Mouse (Mus musculus) heart, postnatal 10 days (tissue): ENCODE measurements around the gene Ptprm. TPM values are rescaled to one million over a fixed set of nuclear protein-coding genes. Genes with fewer than 3 reads are reported as not detected.
A peak's percentile ranks its signal among the peaks of the same experiment; 100 is the strongest.

ENCODE experiments used
- DNase-seq, 2 experiments: peaks; one replicate each; pipeline ENCODE4 v3.0.0; 2021
- intact Hi-C: fragments of 180-260 bp; cut with DNase I; formaldehyde crosslinking; loops from one replicate; pipeline ENCODE4 v1.15.1; 2025
- total RNA-seq, 2 experiments: library from RNA; stranded (reverse); gene quantifications; 2 replicates each; pipeline ENCODE4 v1.2.3; 2021

The Ptprm gene
- total RNA-seq, 2 experiments from 2014 or later = 132 to 133 TPM

DNA sequence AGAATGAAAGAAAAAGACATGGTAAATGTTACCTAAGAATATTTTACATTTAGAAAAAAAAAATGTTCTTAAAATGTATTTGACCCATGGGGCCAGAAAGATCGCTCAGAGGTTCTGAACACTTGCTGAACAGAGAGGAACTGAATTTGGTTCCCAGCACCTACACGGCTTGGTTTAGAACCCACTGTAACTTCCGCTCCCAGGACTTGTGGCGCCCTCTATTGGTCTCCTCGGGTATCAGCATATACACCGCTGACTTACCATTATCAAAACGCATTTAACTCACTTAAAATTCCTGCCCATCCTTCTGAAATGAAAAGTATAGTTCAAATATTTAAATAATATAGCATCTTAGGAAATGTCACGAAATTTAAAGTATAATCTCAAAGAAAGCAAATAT, 4.7 kb downstream of the Ptprm start:
- intact Hi-C loops = no loop called here
- no peak for DNase-seq

DNA sequence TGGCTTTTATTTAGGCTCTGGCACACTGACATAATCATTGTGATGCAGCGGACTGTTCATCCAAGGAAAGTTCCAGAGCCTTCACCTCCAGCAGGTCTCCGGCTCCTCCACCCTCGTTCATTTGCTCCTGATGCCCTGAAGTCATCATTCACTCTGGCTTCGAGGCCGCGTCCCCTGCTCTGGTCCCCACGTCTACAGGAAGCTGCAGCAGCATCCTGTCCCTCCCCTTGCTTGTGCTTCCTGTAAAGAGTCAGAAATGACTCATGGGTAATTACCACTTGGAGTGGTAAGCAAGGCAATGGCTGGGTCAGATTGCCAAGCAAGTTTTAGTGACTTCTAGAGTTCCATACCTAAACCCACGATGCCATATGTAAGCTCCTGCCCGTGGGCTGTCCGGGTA, 7.3 kb downstream of the Ptprm start:
- intact Hi-C loops = no loop called here
- peak in 1 of 2 experiments; percentile 38 for DNase-seq

DNA sequence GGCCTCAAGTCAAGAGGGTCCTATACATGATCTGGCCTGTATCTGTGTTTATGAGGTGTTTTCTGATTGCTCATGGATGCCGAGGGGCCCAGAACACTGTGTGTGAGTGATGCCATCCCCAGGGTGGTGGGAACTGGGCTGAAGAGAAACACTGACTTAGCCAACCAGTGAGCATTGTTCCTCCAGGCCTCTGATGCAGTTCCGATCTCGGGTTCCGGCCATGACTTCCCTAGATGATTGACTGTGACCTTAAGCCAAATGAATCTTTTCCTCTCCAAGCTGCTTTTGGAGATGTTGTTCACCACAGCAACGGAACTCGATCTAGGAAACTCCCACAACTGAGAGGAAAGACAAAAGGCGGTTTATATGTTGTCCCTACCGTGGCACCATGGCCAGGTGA, 9.1 kb downstream of the Ptprm start:
- no peak for DNase-seq
- intact Hi-C loops = no loop called here

DNA sequence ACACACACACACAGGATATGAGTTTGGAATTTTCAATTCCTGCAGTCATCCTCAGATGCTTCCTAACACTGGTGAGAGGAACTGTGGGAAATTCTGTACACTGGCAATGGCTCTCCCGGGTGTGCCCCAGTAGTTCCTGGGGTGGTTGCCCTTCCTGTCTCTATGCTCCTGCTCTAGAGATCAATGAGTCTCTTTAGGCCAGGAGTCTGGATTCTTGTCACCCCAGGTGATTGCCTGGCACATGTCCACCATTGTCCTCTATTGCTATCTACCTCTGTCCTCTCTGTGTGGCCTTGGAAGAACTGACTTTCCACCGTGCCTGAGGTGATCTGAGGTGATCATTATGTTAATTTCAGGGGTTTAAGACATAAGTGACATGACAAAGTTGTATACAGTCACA, 10.8 kb downstream of the Ptprm start:
- intact Hi-C loops = loop anchor here (1.0 kb wide), 1 partner anchor 10 kb away; no protein-coding TSS in a partner anchor
- no peak for DNase-seq

DNA sequence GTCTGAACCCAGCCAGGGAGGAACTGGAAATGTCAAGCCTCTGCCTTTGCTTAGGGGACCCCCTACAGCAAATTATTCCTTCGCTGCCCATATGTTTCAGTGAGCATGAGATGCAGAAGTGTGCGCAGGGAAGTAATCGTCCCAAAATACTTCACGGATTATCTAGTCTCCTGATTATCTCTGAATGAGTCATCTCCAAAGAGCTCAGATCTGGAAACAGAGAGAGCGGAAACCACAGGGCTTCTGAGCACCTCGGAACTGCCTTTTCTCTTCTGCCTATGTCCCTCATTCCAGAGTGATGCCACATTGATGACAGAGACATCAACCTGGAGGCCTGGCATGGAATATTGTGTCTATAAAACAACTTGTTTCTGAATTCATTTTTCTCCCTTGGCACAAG, 11.3 kb downstream of the Ptprm start:
- DNase-seq = no peak
- intact Hi-C loops = loop anchor here (1.0 kb wide), 1 partner anchor 10 kb away; no protein-coding TSS in a partner anchor

DNA sequence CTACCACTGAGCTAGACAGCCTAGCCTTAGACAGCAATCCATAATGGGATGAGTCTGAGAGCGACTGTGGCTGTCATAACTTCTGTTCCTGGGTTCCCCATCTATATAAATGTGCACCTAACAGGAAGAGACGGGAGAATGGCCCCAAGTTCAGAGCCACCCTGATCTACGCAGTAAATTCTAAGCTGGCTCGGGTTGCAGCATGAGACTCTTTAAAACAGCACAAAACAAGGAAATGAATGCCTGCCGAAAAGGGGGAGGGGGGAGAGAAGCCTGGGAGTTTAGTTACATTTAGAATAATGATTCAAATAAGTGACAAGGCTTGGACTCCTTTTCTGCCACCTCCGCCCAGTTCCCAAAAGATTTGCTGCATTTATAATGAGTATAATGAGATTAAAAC, 13.9 kb downstream of the Ptprm start:
- intact Hi-C loops = no loop called here
- DNase-seq = no peak

DNA sequence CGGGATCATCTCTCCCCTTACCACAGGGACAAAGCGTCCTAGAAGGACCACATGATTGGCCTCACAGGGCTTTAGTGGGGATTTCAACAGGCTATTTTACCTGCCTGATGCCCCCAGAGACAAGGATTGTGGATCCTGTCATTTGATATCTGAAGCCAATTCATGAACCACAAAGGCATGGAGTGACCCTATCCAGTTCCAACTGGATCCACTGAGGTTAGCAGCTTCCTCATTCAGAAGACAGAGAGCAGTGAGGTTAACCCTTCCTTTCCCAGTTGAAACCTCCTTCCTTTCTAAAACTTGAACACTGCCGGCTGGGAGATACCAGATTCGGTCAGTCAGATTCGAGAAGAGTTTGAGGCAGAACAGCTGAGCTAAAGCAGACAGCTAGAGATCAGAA, 14.7 kb downstream of the Ptprm start:
- DNase-seq = no peak
- intact Hi-C loops = no loop called here

DNA sequence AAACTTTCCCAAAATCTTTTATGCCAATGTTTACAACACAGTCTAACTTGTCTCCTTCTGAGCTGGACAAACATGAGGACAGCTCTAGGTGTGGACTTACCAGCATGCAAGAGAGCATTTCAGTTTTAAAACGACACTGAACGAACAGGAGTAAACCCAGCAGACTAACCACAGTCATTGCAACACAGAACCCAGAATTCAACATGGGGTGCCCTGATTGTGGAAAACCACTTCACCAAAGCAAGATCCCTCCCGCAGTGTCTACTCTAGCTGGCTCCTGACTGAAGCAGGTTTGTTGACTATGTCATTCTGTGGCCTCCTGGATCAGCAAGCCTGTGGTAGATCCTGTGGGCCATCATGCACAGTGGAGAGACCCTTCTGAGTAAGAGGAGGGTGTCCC, 19.9 kb downstream of the Ptprm start:
- no peak for DNase-seq
- intact Hi-C loops = no loop called here

DNA sequence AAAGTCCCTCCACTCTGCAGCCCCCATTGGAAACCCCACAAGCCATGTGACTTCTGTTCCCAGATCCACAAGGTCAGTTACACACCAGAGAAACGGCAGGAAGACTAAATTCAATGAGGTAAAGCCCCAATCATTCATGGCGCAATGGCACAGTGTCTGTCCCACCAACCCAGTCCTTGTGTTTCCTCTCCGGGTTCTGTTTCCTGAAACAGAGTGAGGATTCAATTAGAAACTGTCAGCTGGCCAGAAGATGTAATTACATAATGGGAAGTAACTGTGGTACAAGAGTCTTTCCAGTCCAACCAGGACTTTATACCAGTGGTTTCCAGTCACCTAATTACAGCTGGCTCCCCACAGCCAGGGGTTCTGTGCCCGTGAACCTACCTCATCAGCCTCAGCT, 24.8 kb downstream of the Ptprm start:
- intact Hi-C loops = no loop called here
- no peak for DNase-seq

DNA sequence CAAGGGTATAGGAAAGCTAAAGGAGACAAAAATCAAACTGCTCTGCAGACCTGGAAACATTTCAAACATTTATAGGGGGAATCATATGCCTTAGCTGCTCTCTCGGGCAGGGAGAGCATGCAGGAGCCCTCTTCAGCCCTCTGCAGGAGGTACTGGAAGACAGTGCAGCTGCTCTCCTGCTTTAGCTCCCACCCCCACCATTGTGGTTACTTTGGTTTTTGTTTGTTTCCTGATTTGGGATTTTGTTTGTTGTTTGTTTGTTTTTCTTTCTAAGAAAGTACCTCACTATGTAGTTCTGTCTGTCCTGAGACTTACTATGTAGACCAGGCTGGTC, 29.8 kb downstream of the Ptprm start:
- DNase-seq = no peak
- intact Hi-C loops = no loop called here

DNA sequence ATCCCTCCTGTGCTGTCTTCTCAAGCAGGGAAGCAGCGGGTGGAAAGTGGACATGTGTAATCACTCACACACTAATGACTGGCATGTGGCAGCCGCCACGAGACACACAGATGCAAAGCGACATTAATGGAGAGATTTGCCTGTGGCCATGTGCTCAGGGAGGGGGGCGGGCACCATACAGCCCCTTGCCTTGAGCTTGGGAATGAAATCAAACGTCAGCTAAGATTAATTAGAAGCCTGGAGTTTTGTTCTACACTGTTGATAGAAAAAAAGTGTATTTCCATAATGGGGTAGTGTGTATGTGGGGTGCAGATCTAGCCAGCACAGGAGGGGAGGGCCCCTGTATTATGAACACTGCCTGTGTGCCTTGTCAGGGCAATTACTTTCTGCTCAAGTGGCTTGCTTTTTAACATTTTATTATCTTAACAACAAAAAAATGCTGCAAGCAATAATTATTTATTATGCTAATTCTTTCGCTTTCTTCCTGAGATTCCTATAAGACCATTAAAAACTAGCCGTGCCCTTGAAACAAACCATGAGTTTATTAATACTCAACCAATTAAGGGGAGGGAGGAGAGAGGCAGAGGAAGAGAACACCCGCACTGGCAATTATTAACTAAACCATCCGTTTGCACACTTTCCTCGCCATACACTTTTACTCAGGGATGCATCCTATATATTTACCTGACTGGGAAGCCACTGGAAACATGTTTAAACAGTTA, 30.3 kb downstream of the Ptprm start:
- intact Hi-C loops = no loop called here
- no peak for DNase-seq

DNA sequence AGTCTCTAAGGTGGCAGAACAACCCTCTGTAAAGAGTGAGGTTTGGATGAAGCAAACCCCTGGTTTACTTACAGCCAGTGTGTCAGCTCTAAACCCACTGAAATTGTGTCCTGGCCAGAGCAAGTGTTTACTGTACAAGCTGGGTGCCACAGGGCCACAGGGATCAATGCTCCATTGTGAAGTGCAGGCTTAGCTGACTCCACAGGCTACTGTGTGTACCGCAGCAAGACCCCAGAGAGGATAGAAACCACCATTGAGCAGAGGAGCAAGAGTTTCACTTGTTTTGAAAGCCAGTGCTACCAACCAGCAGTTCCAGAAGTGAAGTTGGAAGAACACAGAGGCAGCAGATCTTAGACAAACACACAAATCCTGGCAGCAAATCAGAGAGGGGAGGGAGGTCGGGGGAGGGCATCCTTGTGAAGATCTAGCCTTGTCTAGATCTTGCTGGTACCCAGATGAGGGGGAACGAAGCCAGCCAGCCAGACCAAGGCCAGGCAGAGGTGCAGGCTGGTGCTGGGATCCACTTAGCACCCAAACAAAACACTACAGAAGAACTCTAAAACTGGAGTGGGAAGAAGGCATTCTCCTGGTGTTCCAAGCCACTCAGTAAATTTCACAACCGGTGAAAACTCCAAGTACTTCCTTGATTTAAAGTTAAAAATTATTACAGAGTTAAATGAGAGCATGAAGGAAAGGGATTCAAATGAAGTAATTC, 39.6 kb downstream of the Ptprm start:
- intact Hi-C loops = no loop called here
- DNase-seq = no peak

DNA sequence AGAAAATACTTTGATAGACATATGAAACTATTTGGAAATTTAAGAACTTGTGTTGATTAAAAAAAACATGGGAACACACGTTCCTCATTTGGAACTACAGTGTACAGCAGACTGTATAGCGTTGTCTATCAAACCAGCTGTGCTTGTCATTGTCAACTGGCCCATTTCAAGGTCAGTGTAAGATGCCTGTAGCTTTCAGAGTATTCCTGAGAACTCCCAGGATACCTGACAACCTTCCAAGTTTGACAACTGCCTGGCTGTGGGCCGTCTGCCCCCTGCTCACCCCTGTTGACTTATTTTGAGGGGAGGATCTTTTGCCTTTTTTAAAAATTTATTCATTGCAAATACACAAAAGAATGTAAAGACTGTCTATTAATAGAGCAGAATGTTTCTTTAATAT, 45.8 kb downstream of the Ptprm start:
- intact Hi-C loops = no loop called here
- DNase-seq = peak; percentile 60 to 62

DNA sequence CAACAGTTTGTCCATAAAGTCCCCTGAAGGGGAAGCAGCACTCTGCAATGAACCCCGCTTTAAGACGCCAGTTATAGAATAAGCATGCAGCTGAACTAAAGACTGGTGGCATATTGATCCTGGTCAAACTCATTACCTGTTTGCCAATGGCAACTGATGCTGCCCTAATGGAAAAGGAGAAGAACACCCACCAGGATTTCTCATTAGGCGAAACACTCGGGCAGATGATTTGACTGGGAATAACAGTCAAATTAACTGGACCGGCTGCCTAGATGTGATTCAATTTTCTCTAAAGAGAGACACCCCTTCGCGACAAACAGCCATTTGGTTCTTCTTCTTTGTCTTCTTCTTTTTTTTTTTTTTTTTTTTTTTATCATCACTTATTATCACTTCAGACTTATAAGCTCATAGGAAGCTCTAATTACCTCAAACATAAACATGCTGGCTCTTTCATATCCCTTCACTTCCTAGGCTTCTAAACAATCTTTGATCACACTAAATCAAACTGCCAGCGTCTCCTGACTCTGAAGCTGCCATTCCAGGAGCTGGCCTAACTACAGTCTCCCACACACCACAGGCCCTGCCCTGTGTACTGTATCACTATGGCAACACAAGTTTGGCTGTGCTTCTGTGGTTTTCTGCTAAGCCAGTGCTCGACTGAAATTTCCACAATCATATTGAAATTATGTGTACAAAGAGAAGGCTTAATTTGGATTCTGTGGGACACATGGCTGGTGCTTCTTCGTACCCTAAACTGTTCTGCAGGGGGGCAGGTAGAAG, 48.0 kb downstream of the Ptprm start:
- intact Hi-C loops = no loop called here
- DNase-seq = no peak

DNA sequence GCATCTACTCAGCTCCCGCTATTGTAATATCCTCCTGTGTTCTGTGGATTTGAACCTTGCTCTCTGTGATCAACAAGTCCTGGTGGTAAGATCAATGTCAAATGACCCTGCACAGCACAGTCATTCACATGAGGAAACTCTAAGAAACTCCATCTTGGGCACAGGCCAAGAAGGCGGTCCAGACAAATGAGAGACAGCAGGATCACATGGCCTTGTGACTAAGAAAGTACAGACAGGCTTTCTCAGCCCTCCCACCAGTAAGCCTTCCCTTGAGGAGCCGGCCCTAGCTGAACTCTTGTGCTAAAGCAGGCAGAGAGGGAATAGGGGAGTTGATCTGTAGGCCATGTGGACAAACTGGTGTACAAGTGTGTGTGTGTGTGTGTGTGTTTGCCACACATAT, 49.4 kb downstream of the Ptprm start:
- DNase-seq = peak; percentile 65 to 67
- intact Hi-C loops = no loop called here

DNA sequence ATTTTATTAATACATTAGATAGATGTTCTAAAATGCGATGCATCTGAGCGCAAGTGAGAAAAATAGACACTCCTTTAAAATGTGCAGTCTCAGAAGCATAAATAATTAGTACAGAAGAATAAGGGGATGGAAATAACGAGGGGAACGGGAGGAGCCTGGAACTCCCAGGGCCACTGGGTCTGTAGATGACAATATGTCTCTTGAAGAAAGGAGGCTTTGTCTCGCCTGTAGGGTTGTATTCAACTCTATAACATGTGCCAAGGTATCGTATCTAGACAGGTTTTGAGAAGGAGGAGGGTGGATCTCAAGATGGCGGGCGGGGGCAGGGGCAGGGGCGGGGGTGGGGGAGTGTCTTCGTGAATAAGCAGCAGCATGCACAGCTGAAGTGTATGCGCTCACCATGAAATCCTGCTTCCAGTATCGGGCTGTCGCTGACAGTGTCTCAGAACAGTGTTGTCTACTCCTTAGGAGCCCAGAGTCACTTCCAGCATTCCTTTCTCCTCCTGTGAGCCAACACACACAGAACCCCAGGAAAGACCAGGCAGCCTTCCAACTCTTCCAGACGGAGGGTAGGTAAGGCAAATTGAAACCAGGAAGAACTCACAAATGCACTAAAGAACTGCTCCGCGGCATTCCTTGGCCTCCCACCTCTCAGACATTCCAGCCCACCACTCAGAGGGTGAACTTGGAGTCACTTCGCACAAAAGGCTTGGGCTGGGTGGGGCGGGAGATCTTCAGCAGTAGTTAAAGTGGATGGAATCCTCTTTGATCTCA, 50.7 kb downstream of the Ptprm start:
- intact Hi-C loops = no loop called here
- peak; percentile 49 to 58 for DNase-seq

DNA sequence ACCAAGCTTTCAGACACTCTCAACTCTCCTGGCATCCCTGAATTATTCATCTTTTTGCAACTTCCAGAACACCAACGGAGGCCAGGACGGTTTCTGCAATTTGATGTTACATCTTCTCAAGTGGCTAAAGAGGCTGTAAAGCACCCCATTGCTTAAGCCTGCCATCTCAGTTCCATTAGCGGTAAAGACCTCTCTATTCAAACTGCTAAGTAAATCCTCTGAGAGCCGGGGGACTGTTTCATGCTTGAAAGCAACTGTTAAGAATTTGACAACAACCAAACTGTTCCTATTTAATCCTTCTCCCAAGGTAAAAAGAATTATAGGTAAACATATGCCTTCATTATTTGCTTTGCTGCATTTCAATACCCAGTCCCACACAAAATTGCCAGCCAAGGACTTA, 51.7 kb downstream of the Ptprm start:
- no peak for DNase-seq
- intact Hi-C loops = no loop called here

DNA sequence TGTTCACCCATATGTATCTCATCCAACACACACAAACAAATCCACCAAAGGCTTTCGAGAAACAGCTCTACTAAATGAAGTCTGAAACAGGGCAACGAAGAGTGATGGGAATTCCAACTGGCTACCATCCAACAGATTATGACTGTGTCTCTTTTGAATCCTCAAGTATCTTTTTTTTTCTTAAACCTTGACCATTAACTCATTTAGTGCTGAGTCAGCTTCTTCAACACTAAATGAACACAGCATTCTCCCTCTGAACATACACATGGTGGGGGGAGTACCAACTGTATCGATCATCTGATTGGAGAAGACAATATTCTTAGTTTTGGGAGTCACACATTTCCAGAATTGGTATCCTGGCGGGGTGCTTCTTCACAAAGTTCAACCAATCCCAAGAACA, 52.2 kb downstream of the Ptprm start:
- DNase-seq = no peak
- intact Hi-C loops = no loop called here

DNA sequence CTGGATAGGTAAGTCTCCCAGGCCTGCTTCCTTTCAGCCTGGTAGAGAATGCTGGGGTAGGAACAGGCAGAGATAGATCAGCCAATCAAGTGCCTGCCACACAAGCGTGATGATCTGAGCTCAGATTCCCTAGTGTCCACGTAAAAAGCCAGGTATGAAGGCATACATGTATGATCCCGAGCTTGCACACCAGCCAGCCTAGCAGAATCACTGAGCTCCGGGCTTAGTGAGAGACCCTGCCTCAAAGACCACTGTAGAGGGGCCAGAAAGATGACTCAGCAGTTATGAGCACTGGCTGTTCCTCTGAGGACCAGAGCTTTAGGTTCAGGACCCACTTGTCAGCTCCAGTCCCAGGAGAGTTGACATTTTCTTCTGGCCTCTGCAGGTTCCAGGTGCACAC, 52.9 kb downstream of the Ptprm start:
- intact Hi-C loops = no loop called here
- no peak for DNase-seq

DNA sequence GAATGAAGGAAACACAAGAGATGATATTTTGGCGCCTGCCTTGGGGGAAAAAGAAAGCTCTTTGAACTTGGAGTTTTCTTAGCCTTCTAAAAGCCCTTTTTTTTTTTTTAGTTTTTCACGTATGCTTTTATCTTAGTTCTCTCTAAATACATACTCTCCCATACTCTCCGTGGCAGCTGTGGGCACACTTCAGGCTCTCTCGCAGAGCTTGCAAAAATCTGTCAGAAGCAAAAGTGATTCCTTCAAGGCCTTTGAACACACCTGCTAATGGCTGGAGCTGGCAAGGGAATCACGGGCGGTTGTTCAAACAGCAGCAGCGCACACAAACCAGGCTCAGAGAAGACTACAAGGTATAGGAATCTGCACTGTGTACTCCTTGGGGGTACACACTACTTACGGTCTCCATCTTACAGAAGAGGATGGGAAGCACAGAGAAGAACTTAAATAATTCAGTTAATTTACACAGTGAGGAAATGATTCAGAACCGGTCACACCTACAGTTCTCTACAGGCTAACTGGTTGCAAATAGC, 55.9 kb downstream of the Ptprm start:
- no peak for DNase-seq
- intact Hi-C loops = no loop called here
